Mouse (Mus musculus) heart, postnatal 0 days (tissue): ENCODE results near the gene Prkra.
A peak's percentile ranks its signal among the peaks of the same experiment; 100 is the strongest.

Experiments
- CTCF ChIP-seq: IDR thresholded peaks from 2 replicates; pipeline ENCODE4 v1.5.1; 2016; ENCODE audit warnings: antibody characterized with exemption, control low read depth, low read depth
- EP300 ChIP-seq: IDR thresholded peaks from 2 replicates; pipeline ENCODE4 v1.6.1; 2016; ENCODE audit warnings: antibody characterized with exemption, low read depth

DNA sequence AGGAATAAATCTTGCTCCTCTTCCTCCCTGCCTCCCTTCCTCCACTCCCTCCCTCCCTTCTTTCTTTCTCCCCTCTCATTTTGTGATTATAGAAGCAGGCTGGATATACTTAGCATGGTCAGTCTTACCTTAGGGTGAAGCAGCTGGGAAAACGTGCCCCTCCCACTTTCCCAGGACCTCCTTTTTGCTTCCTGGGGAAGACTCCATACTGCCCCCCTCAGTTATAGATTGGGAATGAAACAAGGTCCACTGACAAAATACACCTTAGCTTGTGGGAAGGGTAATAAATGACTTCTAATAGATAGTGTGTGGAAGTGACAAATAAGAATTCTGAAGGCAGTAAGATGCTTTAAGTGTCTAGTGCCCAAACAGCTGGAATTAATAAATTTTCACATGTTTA, 8.2 kb upstream of the Prkra start:
- TF ChIP-seq CTCF (peak; percentile 30; the same call in 1 of the 2 replicates), EP300 (no peak)
